Mouse (Mus musculus) mature B cell (primary cell): ENCODE data around the gene Fnip2.

Source experiments
- in situ Hi-C: fragments of 300-500 bp; cut with MboI; formaldehyde crosslinking; loops from 2 replicates; pipeline ENCODE4 v1.14.3; 2019

Gene Fnip2

DNA sequence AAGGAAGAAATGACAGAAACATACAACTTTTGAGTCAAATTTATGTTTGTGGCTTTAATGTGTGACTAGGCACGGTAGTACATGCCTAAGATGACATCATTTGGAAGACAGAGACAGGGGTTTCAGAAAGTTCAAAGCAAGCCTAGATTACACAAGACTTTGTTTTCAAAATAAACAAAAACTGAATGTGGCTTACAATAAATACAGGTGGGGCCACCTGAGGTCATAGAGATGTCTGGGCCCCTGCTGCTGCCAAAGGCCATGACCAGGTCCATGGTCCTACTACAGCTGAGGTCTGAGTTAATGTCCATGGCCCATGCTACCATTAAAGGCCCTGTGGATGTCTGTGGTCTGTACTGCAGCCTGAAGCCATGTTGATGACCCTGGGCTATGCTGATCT, 154.1 kb downstream of the Fnip2 start:
- in situ Hi-C loops = no loop called here

DNA sequence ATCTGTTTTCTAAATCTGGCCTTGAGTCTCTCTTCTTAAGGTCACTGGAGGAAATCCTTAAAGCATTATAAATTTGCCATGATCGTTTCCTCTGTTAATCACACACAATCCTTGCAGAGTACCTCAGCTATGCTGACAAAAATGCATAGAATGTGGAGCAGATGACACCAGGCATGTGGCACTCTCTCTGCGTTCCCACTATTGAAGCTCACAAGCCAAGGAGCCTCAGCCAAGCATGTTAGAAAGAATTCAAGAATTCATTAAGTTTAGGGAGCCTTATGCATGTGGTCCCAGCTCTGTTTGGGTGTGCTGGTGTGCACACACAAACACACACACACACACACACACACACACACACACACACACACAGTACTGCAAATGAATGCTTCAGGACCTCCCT, 155.9 kb downstream of the Fnip2 start:
- in situ Hi-C loops = no loop called here

DNA sequence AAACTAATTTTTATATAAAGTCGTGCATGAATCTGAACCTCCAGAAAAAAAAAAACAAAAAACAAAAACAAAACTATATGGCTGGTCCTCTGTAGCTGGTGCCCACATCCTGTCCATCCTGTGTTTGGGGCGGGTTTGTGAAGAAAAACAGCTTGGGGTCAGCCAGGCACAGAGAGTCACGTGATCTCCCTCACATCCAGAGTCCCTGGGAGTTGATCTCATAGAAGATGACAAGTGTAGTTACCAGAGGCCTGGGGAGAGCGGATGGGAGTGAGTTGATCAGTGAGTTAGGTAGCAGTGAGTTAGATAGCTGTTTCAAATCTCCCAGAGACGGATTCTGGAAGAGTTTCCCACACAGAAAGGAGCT, 157.0 kb downstream of the Fnip2 start:
- in situ Hi-C loops = no loop called here

DNA sequence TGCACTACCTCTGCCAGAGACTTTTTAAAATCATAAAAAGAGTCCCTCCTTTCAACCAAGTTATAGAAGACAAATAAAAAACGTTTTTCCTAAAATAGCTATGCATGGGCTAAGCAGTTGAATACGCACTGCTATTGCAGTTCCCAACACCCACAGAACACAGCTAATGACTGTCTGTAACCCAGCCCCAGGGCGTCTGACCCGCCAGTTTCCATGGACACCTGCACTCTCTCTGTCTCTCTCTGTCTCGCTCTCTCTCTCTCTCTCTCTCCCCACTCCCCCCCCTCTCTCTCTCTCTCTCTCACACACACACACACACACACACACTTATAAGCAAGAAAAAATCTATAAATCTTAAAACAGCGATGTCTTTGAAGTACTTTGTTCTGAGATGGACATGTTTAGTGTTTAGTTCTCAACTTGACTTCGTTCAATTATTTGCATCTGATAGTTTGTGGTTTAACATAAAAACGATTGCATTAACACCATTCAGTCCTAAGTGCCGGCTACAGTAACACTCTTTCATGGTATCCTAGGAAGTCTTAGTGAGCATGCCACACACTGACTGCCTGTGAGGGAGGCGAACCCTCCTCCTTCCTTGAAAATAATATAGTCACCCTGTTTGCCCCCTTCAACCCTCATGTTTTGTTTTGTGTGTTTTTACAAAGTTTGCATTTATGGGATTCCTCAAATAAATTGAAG, 157.5 kb downstream of the Fnip2 start:
- in situ Hi-C loops = no loop called here

DNA sequence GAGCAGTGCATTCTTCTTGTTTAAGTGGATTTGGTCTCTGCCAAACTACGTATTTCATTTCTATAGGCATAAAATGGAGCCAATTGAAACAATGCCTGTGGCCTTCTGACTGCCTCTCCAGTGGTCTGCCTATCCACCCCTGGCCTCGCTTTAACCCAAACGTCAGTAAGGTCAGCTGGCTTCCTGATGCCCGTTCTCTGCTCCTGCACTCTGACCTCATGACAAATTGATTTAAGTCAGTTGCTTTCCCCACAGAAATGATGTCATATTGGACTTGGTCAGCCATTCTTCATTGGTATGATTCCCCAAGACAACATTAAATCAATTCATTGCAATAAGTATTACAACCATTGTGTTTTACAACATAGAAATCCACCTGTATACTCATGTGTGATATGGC, 159.1 kb downstream of the Fnip2 start:
- in situ Hi-C loops = no loop called here
